Mouse (Mus musculus) limb, embryonic 13.5 days (tissue): ENCODE results near the gene Gm20661. TPM values are rescaled to one million over a fixed set of nuclear protein-coding genes. Genes with fewer than 3 reads are reported as not detected.

Source experiments
- ATAC-seq: fragments of 200-750 bp; cut with Nextera tagmentation; 2 replicates; pipeline ENCODE4 v1.8.0; 2017; ENCODE audit warnings: low read depth, moderate number of reproducible peaks, moderate TSS enrichment; ENCODE audit not compliant: low FRiP score
- H3K27ac ChIP-seq: fragments of 300-500 bp; sonication (generic); 2 replicates; pipeline ENCODE4 v1.5.1; 2015; ENCODE audit warnings: inconsistent platforms, mild to moderate bottlenecking, moderate library complexity
- H3K27me3 ChIP-seq: fragments of 300-500 bp; sonication (generic); 2 replicates; pipeline ENCODE4 v1.6.1; 2015; ENCODE audit warnings: mild to moderate bottlenecking, inconsistent platforms
- H3K36me3 ChIP-seq: fragments of 300-500 bp; sonication (generic); 2 replicates; pipeline ENCODE4 v1.6.1; 2015; ENCODE audit warnings: inconsistent platforms, mild to moderate bottlenecking, moderate library complexity
- H3K4me1 ChIP-seq: fragments of 300-500 bp; sonication (generic); 2 replicates; pipeline ENCODE4 v1.6.1; 2015; ENCODE audit warnings: inconsistent platforms
- H3K4me2 ChIP-seq: fragments of 300-500 bp; sonication (generic); replicated peaks from 2 replicates; pipeline ENCODE4 v1.6.1; 2015; ENCODE audit warnings: inconsistent platforms, mild to moderate bottlenecking, moderate library complexity
- H3K4me3 ChIP-seq: fragments of 300-500 bp; sonication (generic); 2 replicates; pipeline ENCODE4 v1.5.1; 2015; ENCODE audit warnings: moderate library complexity, mild to moderate bottlenecking, inconsistent platforms
- H3K9ac ChIP-seq: fragments of 300-500 bp; sonication (generic); 2 replicates; pipeline ENCODE4 v1.6.1; 2015; ENCODE audit warnings: mild to moderate bottlenecking, inconsistent platforms
- H3K9me3 ChIP-seq: fragments of 300-500 bp; sonication (generic); 2 replicates; pipeline ENCODE4 v1.6.1; 2016; ENCODE audit warnings: inconsistent platforms
- WGBS: fragments of 180-500 bp; shearing (Covaris S2); methylation state at CpG from one replicate; pipeline ENCODE4 v1.1.7; 2015; 5-methylcytosine and 5-hydroxymethylcytosine counted together
- polyA plus RNA-seq: library from polyadenylated mRNA; unstranded; fragments of >200 nt; fragmentation: Nextera tagmentation; extraction: Ambion mirVana; gene quantifications from 2 replicates; pipeline ENCODE4 v1.2.1, GENCODE M21; 2015

The Gm20661 gene
- 11.3 and 13.2 TPM in 2 replicates for polyA plus RNA-seq

GRCm38 (mm10) chr9:107982681-107983346 lies at the start of gene Gm20661:
TSS of gene Gm20661 (plus strand) at chr9:107983058.
- peak within 1 kb of the TSS; percentile 88 for H3K4me3 ChIP-seq
- peaks cover 6% of the 10 kb centered on the region; the same call in 1 of the 2 replicates for H3K36me3 ChIP-seq
- peak within 1 kb of the TSS; percentile 100 for H3K27ac ChIP-seq
- H3K4me2 ChIP-seq: peak within 1 kb of the TSS; percentile 97
- no peaks in the 10 kb centered on the region for H3K9me3 ChIP-seq
- no peaks in the 10 kb centered on the region for H3K27me3 ChIP-seq
- H3K9ac ChIP-seq: peak within 1 kb of the TSS; percentile 88
- peaks cover 73% of the 10 kb centered on the region for H3K4me1 ChIP-seq
- WGBS: 5% methylated on average over 14 of the region's 14 CpGs
- peak; percentile 82 for ATAC-seq

- WGBS: 88% methylated on average over 11 of the region's 11 CpGs
- H3K4me3 ChIP-seq: no peak overlapping the region
Observed at GRCm38 (mm10) chr9:107934146-107934545, 48.7 kb upstream of the Gm20661 start.

GRCm38 (mm10) chr9:107935374-107935773 lies 47.5 kb upstream of the Gm20661 start, which contains the start of gene Camkv:
TSS of gene Camkv (plus strand) at chr9:107935674.
- H3K27me3 ChIP-seq: peaks cover 22% of the 10 kb centered on the region; the same call in 1 of the 2 replicates
- H3K4me3 ChIP-seq: peak within 1 kb of the TSS; percentile 61
- 0 out of 2 replicates have a peak, but pooled peaks have one; percentile 2 for ATAC-seq
- H3K36me3 ChIP-seq: no peaks in the 10 kb centered on the region
- H3K9ac ChIP-seq: peak within 1 kb of the TSS; percentile 73
- H3K4me1 ChIP-seq: peaks cover 21% of the 10 kb centered on the region
- 13% methylated on average over 3 of the region's 3 CpGs for WGBS
- peak within 1 kb of the TSS; percentile 96 for H3K4me2 ChIP-seq
- no peak within 1 kb of the TSS for H3K27ac ChIP-seq
- H3K9me3 ChIP-seq: no peaks in the 10 kb centered on the region

More at GRCm38 (mm10) chr9:107934146-107934545, 48.7 kb upstream of the Gm20661 start:
- Histone ChIP-seq H3K9me3 (no peaks in the 10 kb centered on the region), H3K4me2 (no peak overlapping the region), H3K4me1 (peaks cover 21% of the 10 kb centered on the region), H3K27ac (no peak overlapping the region), H3K27me3 (peaks cover 22% of the 10 kb centered on the region; the same call in 1 of the 2 replicates), H3K36me3 (no peaks in the 10 kb centered on the region), H3K9ac (no peak overlapping the region)
- ATAC-seq: no peak

DNA sequence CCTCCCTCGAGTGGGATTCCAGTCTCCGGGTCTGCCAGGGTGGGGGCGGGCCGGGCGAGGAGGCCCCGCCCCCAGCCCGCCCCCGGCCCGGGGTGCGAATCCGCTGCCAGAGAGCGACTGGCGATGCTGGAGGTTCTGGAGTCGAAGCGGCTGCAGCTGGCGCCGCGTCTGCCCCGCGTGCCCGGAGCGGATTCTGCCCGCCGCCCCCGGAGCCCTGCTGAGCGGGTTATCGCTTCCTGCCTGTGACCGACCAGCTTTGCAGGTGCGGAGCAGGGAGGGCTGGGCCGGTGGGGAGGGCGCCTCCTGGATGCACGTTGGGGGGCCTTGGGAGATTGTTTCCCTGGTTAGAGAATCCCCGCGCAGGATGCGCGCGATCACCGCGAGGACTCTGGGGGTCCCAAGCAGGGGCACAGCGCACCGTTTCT lies 47.1 kb upstream of the Gm20661 start:
- Histone ChIP-seq H3K9me3 (no peaks in the 10 kb centered on the region), H3K4me3 (peak overlapping the region; percentile 61), H3K9ac (peak overlapping the region; percentile 73), H3K27ac (no peak overlapping the region), H3K4me1 (peaks cover 21% of the 10 kb centered on the region), H3K4me2 (peak overlapping the region; percentile 96), H3K27me3 (peaks cover 22% of the 10 kb centered on the region; the same call in 1 of the 2 replicates), H3K36me3 (no peaks in the 10 kb centered on the region)
- under 1% methylated on average over 41 of the region's 41 CpGs for WGBS
- peak; percentile 27; the same call in 1 of the 2 replicates for ATAC-seq

DNA sequence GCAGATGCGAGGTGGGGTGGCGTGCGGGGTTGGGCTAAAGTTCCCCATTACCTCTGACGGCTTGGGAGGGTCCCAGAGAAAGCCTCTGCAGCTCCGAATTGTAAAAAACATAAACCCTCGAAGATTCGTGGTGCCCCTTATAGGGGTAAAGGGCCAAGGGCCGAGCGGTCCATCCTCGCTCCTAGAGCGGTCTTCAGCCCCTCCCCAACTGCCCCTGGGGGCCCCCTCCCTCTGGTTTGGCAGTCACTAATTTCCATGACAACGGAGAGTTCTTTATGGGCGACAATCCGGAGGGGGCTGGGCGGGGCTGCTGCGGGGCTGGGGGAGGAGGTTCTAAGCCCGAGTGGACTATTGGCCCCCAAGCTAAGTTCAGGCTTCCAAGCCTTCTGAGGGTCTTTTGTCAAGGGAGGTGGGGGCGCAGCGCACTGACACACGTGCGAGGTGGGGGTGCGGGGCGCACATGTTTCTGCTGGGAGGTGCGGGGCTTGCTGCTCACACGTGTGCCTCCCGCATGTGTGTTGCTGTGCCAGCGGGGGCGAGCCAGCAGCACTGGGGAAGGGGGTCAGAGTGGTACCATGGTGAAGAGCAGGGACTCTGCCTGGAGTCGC lies 46.5 kb upstream of the Gm20661 start:
- H3K4me2 ChIP-seq: peak overlapping the region; percentile 96
- no peaks in the 10 kb centered on the region for H3K36me3 ChIP-seq
- H3K4me1 ChIP-seq: peaks cover 21% of the 10 kb centered on the region
- peaks cover 22% of the 10 kb centered on the region; the same call in 1 of the 2 replicates for H3K27me3 ChIP-seq
- peak overlapping the region; percentile 73 for H3K9ac ChIP-seq
- 1% methylated on average over 29 of the region's 29 CpGs for WGBS
- no peak overlapping the region for H3K27ac ChIP-seq
- ATAC-seq: peak; percentile 46
- no peaks in the 10 kb centered on the region for H3K9me3 ChIP-seq
- peak overlapping the region; percentile 61 for H3K4me3 ChIP-seq

- 4% methylated on average over 3 of the region's 3 CpGs for WGBS
- H3K9ac ChIP-seq: peak overlapping the region; percentile 73; the same call in 1 of the 2 replicates
- H3K36me3 ChIP-seq: no peaks in the 10 kb centered on the region
Observed at GRCm38 (mm10) chr9:107936831-107937230, 46.0 kb upstream of the Gm20661 start.

GRCm38 (mm10) chr9:107947241-107948194 lies 35.3 kb upstream of the Gm20661 start:
- Histone ChIP-seq H3K4me1 (peaks cover 15% of the 10 kb centered on the region), H3K27ac (no peak overlapping the region), H3K27me3 (no peaks in the 10 kb centered on the region), H3K4me3 (no peak overlapping the region), H3K9me3 (no peaks in the 10 kb centered on the region), H3K4me2 (no peak overlapping the region), H3K36me3 (peaks cover 8% of the 10 kb centered on the region; the same call in 1 of the 2 replicates), H3K9ac (0 out of 2 replicates have a peak overlapping the region, but pooled peaks have one; percentile 40)
- ATAC-seq: no peak
- WGBS: 89% methylated on average over 31 of the region's 31 CpGs

More at GRCm38 (mm10) chr9:107936831-107937230, 46.0 kb upstream of the Gm20661 start:
- Histone ChIP-seq H3K4me2 (peak overlapping the region; percentile 96), H3K9me3 (no peaks in the 10 kb centered on the region), H3K27ac (no peak overlapping the region), H3K27me3 (peaks cover 22% of the 10 kb centered on the region; the same call in 1 of the 2 replicates), H3K4me3 (peak overlapping the region; percentile 61), H3K4me1 (peaks cover 21% of the 10 kb centered on the region)
- no peak for ATAC-seq

- Histone ChIP-seq H3K27me3 (no peaks in the 10 kb centered on the region), H3K9me3 (no peaks in the 10 kb centered on the region), H3K4me3 (no peak overlapping the region), H3K27ac (no peak overlapping the region), H3K4me1 (peaks cover 15% of the 10 kb centered on the region), H3K36me3 (peaks cover 8% of the 10 kb centered on the region; the same call in 1 of the 2 replicates), H3K9ac (no peak overlapping the region), H3K4me2 (no peak overlapping the region; the same call in 1 of the 2 replicates)
- ATAC-seq: no peak
- WGBS: 84% methylated on average over 13 of the region's 13 CpGs
Observed at GRCm38 (mm10) chr9:107949184-107949921, 33.5 kb upstream of the Gm20661 start.

- Histone ChIP-seq H3K4me1 (peaks cover 15% of the 10 kb centered on the region), H3K4me3 (peak within 1 kb of the TSS; percentile 73), H3K27ac (peak within 1 kb of the TSS; percentile 39; the same call in 1 of the 2 replicates), H3K9me3 (no peaks in the 10 kb centered on the region), H3K9ac (peak within 1 kb of the TSS; percentile 71), H3K4me2 (peak within 1 kb of the TSS; percentile 84), H3K27me3 (no peaks in the 10 kb centered on the region), H3K36me3 (peaks cover 8% of the 10 kb centered on the region; the same call in 1 of the 2 replicates)
- WGBS: 88% methylated on average over 10 of the region's 10 CpGs
- no peak for ATAC-seq
Observed at GRCm38 (mm10) chr9:107949922-107950235, 33.0 kb upstream of the Gm20661 start, which contains the start of gene Traip. TSS of gene Traip (plus strand) at chr9:107950136.

GRCm38 (mm10) chr9:107950460-107951355 lies 32.1 kb upstream of the Gm20661 start:
- ATAC-seq: peak; percentile 90
- peak overlapping the region; percentile 39; the same call in 1 of the 2 replicates for H3K27ac ChIP-seq
- peak overlapping the region; percentile 71 for H3K9ac ChIP-seq
- WGBS: 17% methylated on average over 45 of the region's 45 CpGs
- H3K36me3 ChIP-seq: peaks cover 8% of the 10 kb centered on the region; the same call in 1 of the 2 replicates
- H3K9me3 ChIP-seq: no peaks in the 10 kb centered on the region
- H3K4me3 ChIP-seq: peak overlapping the region; percentile 73
- H3K4me2 ChIP-seq: peak overlapping the region; percentile 84
- peaks cover 15% of the 10 kb centered on the region for H3K4me1 ChIP-seq
- H3K27me3 ChIP-seq: no peaks in the 10 kb centered on the region
